Mouse (Mus musculus) lung, postnatal 0 days (tissue): Measurements from ENCODE around the gene Chst14. TPM values are rescaled to one million over a fixed set of nuclear protein-coding genes. Genes with fewer than 3 reads are reported as not detected.
A peak's percentile ranks its signal among the peaks of the same experiment; 100 is the strongest.

Experiments
- ATAC-seq: fragments of 200-750 bp; cut with Nextera tagmentation; 2 replicates; pipeline ENCODE4 v1.8.0; 2017; ENCODE audit warnings: moderate library complexity
- DNase-seq: peaks from one replicate; pipeline ENCODE4 v3.0.0-alpha.2; 2016; ENCODE audit warnings: low spot score
- H3K27ac ChIP-seq: fragments of 300-500 bp; sonication (generic); 2 replicates; pipeline ENCODE4 v1.5.1; 2014; ENCODE audit warnings: antibody characterized with exemption, mild to moderate bottlenecking, low read length, mixed read lengths
- H3K27me3 ChIP-seq: fragments of 300-500 bp; sonication (generic); replicated peaks from 2 replicates; pipeline ENCODE4 v1.6.1; 2014; ENCODE audit warnings: low read length, mixed read lengths; ENCODE audit not compliant: insufficient read depth
- H3K36me3 ChIP-seq: fragments of 300-500 bp; sonication (generic); 2 replicates; pipeline ENCODE4 v1.6.1; 2014; ENCODE audit warnings: low read length, mixed read lengths; ENCODE audit not compliant: insufficient read depth
- H3K4me1 ChIP-seq: fragments of 300-500 bp; sonication (generic); 2 replicates; pipeline ENCODE4 v1.6.1; 2014; ENCODE audit warnings: antibody characterized with exemption, low read depth, low read length, mixed read lengths; ENCODE audit not compliant: insufficient read depth
- H3K4me2 ChIP-seq: fragments of 300-500 bp; sonication (generic); replicated peaks from 2 replicates; pipeline ENCODE4 v1.6.1; 2014; ENCODE audit warnings: low read depth, mild to moderate bottlenecking, low read length, moderate library complexity, mixed read lengths
- H3K4me3 ChIP-seq: fragments of 300-500 bp; sonication (generic); 2 replicates; pipeline ENCODE4 v1.5.1; 2014; ENCODE audit warnings: low read depth, low read length
- H3K9ac ChIP-seq: fragments of 300-500 bp; sonication (generic); replicated peaks from 2 replicates; pipeline ENCODE4 v1.6.1; 2014; ENCODE audit warnings: low read depth, mild to moderate bottlenecking
- H3K9me3 ChIP-seq: fragments of 300-500 bp; sonication (generic); 2 replicates; pipeline ENCODE4 v1.6.1; 2016; ENCODE audit warnings: low read length, mixed read lengths
- CTCF ChIP-seq: IDR thresholded peaks from 2 replicates; pipeline ENCODE4 v1.5.1; 2016; ENCODE audit warnings: antibody characterized with exemption, mild to moderate bottlenecking
- EP300 ChIP-seq: IDR thresholded peaks from 2 replicates; pipeline ENCODE4 v1.6.1; 2016; ENCODE audit warnings: antibody characterized with exemption, mild to moderate bottlenecking, control low read depth
- WGBS: fragments of 180-500 bp; shearing (Covaris S2); extraction: QIAGEN DNeasy Blood & Tissue Kit; methylation state at CpG from one replicate; pipeline ENCODE4 v1.1.7; 2014; 5-methylcytosine and 5-hydroxymethylcytosine counted together
- polyA plus RNA-seq: library from polyadenylated mRNA; unstranded; fragments of >200 nt; fragmentation: Nextera tagmentation; extraction: Ambion mirVana; gene quantifications from 2 replicates; pipeline ENCODE4 v1.2.1, GENCODE M21; 2015

Gene Chst14
- polyA plus RNA-seq, 1 experiment from 2014 or later: 20.8 TPM

GRCm38 (mm10) chr2:118978064-118978463 is 51.8 kb downstream of the Chst14 start:
- H3K4me1 ChIP-seq: no peaks in the 10 kb centered on the region

More at GRCm38 (mm10) chr2:118978064-118978463, 51.8 kb downstream of the Chst14 start:
- WGBS: 36% methylated on average over 6 of the region's 6 CpGs
- TF ChIP-seq EP300 (no peak), CTCF (peak; percentile 23; the same call in 1 of the 2 replicates)
- Histone ChIP-seq H3K4me3 (no peak overlapping the region), H3K9ac (no peak overlapping the region), H3K4me2 (no peak overlapping the region), H3K27ac (no peak overlapping the region), H3K27me3 (0 out of 2 replicates have a peak, but pooled peaks cover 9% of the 10 kb centered on the region), H3K9me3 (no peaks in the 10 kb centered on the region), H3K36me3 (no peaks in the 10 kb centered on the region)
- ATAC-seq (no peak), DNase-seq (peak; percentile 10)

Other genes with a start within 250 kb of the Chst14 start
- gene Ankrd63, start 222.5 kb upstream of the Chst14 start, polyA plus RNA-seq: 0.02 and 0.05 TPM in 2 replicates
- gene Plcb2, start 198.1 kb upstream of the Chst14 start, polyA plus RNA-seq: 1.6 TPM in 2 replicates
- 34.5 and 35.9 TPM in 2 replicates for gene Inafm2, start 180.7 kb upstream of the Chst14 start, polyA plus RNA-seq
- 4.3 and 4.7 TPM in 2 replicates for gene Ccdc9b, start 163.8 kb upstream of the Chst14 start, polyA plus RNA-seq
- gene Phgr1, start 153.7 kb upstream of the Chst14 start, polyA plus RNA-seq: 11.9 and 13.6 TPM in 2 replicates
- gene Disp2, start 146.8 kb upstream of the Chst14 start, polyA plus RNA-seq: 0.95 and 1.1 TPM in 2 replicates
- 4.9 and 9.0 TPM in 2 replicates for gene Knstrn, start 112.5 kb upstream of the Chst14 start, polyA plus RNA-seq
- gene Ivd, start 64.5 kb upstream of the Chst14 start, polyA plus RNA-seq: 46.5 and 53.2 TPM in 2 replicates
- gene Bahd1, start 26.1 kb upstream of the Chst14 start, polyA plus RNA-seq: 5.1 and 5.4 TPM in 2 replicates
- 23.2 and 25.3 TPM in 2 replicates for gene Ccdc32, start 102.9 kb downstream of the Chst14 start, polyA plus RNA-seq
- 1.1 and 1.3 TPM in 2 replicates for gene Rpusd2, start 108.3 kb downstream of the Chst14 start, polyA plus RNA-seq
- gene Knl1, start 120.6 kb downstream of the Chst14 start, polyA plus RNA-seq: 3.0 and 4.4 TPM in 2 replicates
- gene Rad51, start 186.3 kb downstream of the Chst14 start, polyA plus RNA-seq: 4.2 and 5.1 TPM in 2 replicates
- gene Rmdn3, start 230.5 kb downstream of the Chst14 start, polyA plus RNA-seq: 28.2 and 28.4 TPM in 2 replicates
- 13.9 and 14.2 TPM in 2 replicates for gene Gchfr, start 241.3 kb downstream of the Chst14 start, polyA plus RNA-seq
- gene Gm14137, start 248.0 kb downstream of the Chst14 start, polyA plus RNA-seq: 0.12 and 0.13 TPM in 2 replicates